Mouse (Mus musculus): ENCODE data around the gene 1110008P14Rik. TPM values are rescaled to one million over a fixed set of nuclear protein-coding genes. Genes with fewer than 3 reads are reported as not detected.

The 1110008P14Rik gene
- polyA plus RNA-seq, 1 experiment from 2014 or later, result 79.5 TPM

GRCm38 (mm10) chr2:32420066-32420608, 38.4 kb upstream of the 1110008P14Rik start:
- Histone ChIP-seq H3K36me3 (peaks cover 59% of the 10 kb centered on the region), H3K27ac (replicated peaks) (no peak overlapping the region), H3K4me1 (peaks cover 25% of the 10 kb centered on the region), H3K4me3 (no peak overlapping the region), H3K9ac (replicated peaks) (no peak overlapping the region), H3K9me3 (no peaks in the 10 kb centered on the region), H3K4me2 (replicated peaks) (no peak overlapping the region), H3K27me3 (no peaks in the 10 kb centered on the region)
- WGBS, result 93% methylated on average over 12 of the region's 12 CpGs
- no peak for ATAC-seq (replicated peaks)

GRCm38 (mm10) chr2:32419359-32419758, 37.6 kb upstream of the 1110008P14Rik start:
- Histone ChIP-seq H3K4me2 (replicated peaks) (no peak overlapping the region), H3K4me1 (peaks cover 19% of the 10 kb centered on the region), H3K27me3 (no peaks in the 10 kb centered on the region), H3K9me3 (no peaks in the 10 kb centered on the region), H3K4me3 (no peak overlapping the region), H3K36me3 (peaks cover 67% of the 10 kb centered on the region), H3K9ac (replicated peaks) (no peak overlapping the region), H3K27ac (replicated peaks) (no peak overlapping the region)
- no peak for ATAC-seq (replicated peaks)
- 90% methylated on average over 3 of the region's 3 CpGs for WGBS

- H3K4me2 ChIP-seq (replicated peaks), result no peak overlapping the region
- H3K9ac ChIP-seq (replicated peaks), result no peak overlapping the region
- ATAC-seq (replicated peaks), result no peak
- peaks cover 73% of the 10 kb centered on the region for H3K36me3 ChIP-seq
- no peaks in the 10 kb centered on the region for H3K27me3 ChIP-seq
- H3K4me1 ChIP-seq, result peaks cover 11% of the 10 kb centered on the region
- 89% methylated on average over 12 of the region's 12 CpGs for WGBS
- no peak overlapping the region for H3K27ac ChIP-seq (replicated peaks)
- H3K9me3 ChIP-seq, result no peaks in the 10 kb centered on the region
- no peak overlapping the region for H3K4me3 ChIP-seq
Observed at GRCm38 (mm10) chr2:32418430-32419151, 36.9 kb upstream of the 1110008P14Rik start.

- WGBS, result 92% methylated on average over 8 of the region's 8 CpGs
Observed at GRCm38 (mm10) chr2:32417486-32417885, 35.7 kb upstream of the 1110008P14Rik start.

GRCm38 (mm10) chr2:32416556-32416955, 34.8 kb upstream of the 1110008P14Rik start:
- Histone ChIP-seq H3K36me3 (peaks cover 73% of the 10 kb centered on the region), H3K4me3 (no peak overlapping the region)
- 96% methylated on average over 2 of the region's 2 CpGs for WGBS

More at GRCm38 (mm10) chr2:32417486-32417885, 35.7 kb upstream of the 1110008P14Rik start:
- Histone ChIP-seq H3K4me2 (replicated peaks) (no peak overlapping the region), H3K4me3 (no peak overlapping the region), H3K36me3 (peaks cover 73% of the 10 kb centered on the region), H3K27ac (replicated peaks) (no peak overlapping the region), H3K9ac (replicated peaks) (no peak overlapping the region), H3K4me1 (0 out of 2 replicates have a peak, but pooled peaks cover 2% of the 10 kb centered on the region), H3K27me3 (no peaks in the 10 kb centered on the region), H3K9me3 (no peaks in the 10 kb centered on the region)
- no peak for ATAC-seq (replicated peaks)

GRCm38 (mm10) chr2:32415801-32416200, 34.1 kb upstream of the 1110008P14Rik start:
- WGBS, result 93% methylated on average over 12 of the region's 12 CpGs
- no peak for ATAC-seq (replicated peaks)
- no peaks in the 10 kb centered on the region for H3K9me3 ChIP-seq
- no peak overlapping the region for H3K9ac ChIP-seq (replicated peaks)
- no peak overlapping the region for H3K27ac ChIP-seq (replicated peaks)
- H3K27me3 ChIP-seq, result no peaks in the 10 kb centered on the region
- H3K36me3 ChIP-seq, result peaks cover 71% of the 10 kb centered on the region
- H3K4me3 ChIP-seq, result no peak overlapping the region
- no peaks in the 10 kb centered on the region for H3K4me1 ChIP-seq
- no peak overlapping the region for H3K4me2 ChIP-seq (replicated peaks)

More at GRCm38 (mm10) chr2:32416556-32416955, 34.8 kb upstream of the 1110008P14Rik start:
- Histone ChIP-seq H3K27ac (replicated peaks) (no peak overlapping the region), H3K9me3 (no peaks in the 10 kb centered on the region), H3K9ac (replicated peaks) (no peak overlapping the region), H3K4me2 (replicated peaks) (no peak overlapping the region), H3K27me3 (no peaks in the 10 kb centered on the region), H3K4me1 (no peaks in the 10 kb centered on the region)
- ATAC-seq (replicated peaks), result no peak

GRCm38 (mm10) chr2:32413936-32414335, 32.2 kb upstream of the 1110008P14Rik start:
- Histone ChIP-seq H3K9me3 (no peaks in the 10 kb centered on the region), H3K9ac (replicated peaks) (no peak overlapping the region), H3K4me2 (replicated peaks) (no peak overlapping the region), H3K36me3 (peaks cover 52% of the 10 kb centered on the region), H3K27me3 (no peaks in the 10 kb centered on the region), H3K27ac (replicated peaks) (no peak overlapping the region), H3K4me1 (no peaks in the 10 kb centered on the region), H3K4me3 (no peak overlapping the region)
- no peak for ATAC-seq (replicated peaks)
- 73% methylated on average over 5 of the region's 5 CpGs for WGBS

- 93% methylated on average over 6 of the region's 6 CpGs for WGBS
- H3K4me2 ChIP-seq (replicated peaks), result no peak overlapping the region
Observed at GRCm38 (mm10) chr2:32412742-32413531, 31.2 kb upstream of the 1110008P14Rik start.

GRCm38 (mm10) chr2:32411407-32411806, 29.7 kb upstream of the 1110008P14Rik start:
- Histone ChIP-seq H3K4me3 (no peak overlapping the region), H3K4me1 (no peaks in the 10 kb centered on the region), H3K9ac (replicated peaks) (no peak overlapping the region), H3K27ac (replicated peaks) (no peak overlapping the region), H3K9me3 (no peaks in the 10 kb centered on the region), H3K27me3 (no peaks in the 10 kb centered on the region), H3K4me2 (replicated peaks) (no peak overlapping the region), H3K36me3 (peaks cover 27% of the 10 kb centered on the region)
- 89% methylated on average over 7 of the region's 7 CpGs for WGBS
- ATAC-seq (replicated peaks), result no peak

More at GRCm38 (mm10) chr2:32412742-32413531, 31.2 kb upstream of the 1110008P14Rik start:
- peaks cover 42% of the 10 kb centered on the region for H3K36me3 ChIP-seq
- H3K9ac ChIP-seq (replicated peaks), result no peak overlapping the region
- no peak overlapping the region for H3K27ac ChIP-seq (replicated peaks)
- H3K4me3 ChIP-seq, result no peak overlapping the region
- H3K9me3 ChIP-seq, result no peaks in the 10 kb centered on the region
- ATAC-seq (replicated peaks), result no peak
- H3K4me1 ChIP-seq, result no peaks in the 10 kb centered on the region
- no peaks in the 10 kb centered on the region for H3K27me3 ChIP-seq

- no peak overlapping the region for H3K4me3 ChIP-seq
- H3K27ac ChIP-seq (replicated peaks), result no peak overlapping the region
- WGBS, result 72% methylated on average over 25 of the region's 25 CpGs
- no peaks in the 10 kb centered on the region for H3K9me3 ChIP-seq
- no peaks in the 10 kb centered on the region for H3K27me3 ChIP-seq
- no peaks in the 10 kb centered on the region for H3K4me1 ChIP-seq
- H3K36me3 ChIP-seq, result no peaks in the 10 kb centered on the region; the same call in 1 of the 2 replicates
- ATAC-seq (replicated peaks), result no peak
- H3K4me2 ChIP-seq (replicated peaks), result no peak overlapping the region
- H3K9ac ChIP-seq (replicated peaks), result no peak overlapping the region
Observed at GRCm38 (mm10) chr2:32408429-32409424, 27.0 kb upstream of the 1110008P14Rik start.

- Histone ChIP-seq H3K4me1 (no peaks in the 10 kb centered on the region), H3K27me3 (no peaks in the 10 kb centered on the region), H3K9me3 (no peaks in the 10 kb centered on the region), H3K9ac (replicated peaks) (no peak overlapping the region), H3K36me3 (peaks cover 5% of the 10 kb centered on the region; the same call in 1 of the 2 replicates), H3K4me2 (replicated peaks) (no peak overlapping the region), H3K4me3 (no peak overlapping the region), H3K27ac (replicated peaks) (no peak overlapping the region)
- no peak for ATAC-seq (replicated peaks)
- WGBS, result 82% methylated on average over 7 of the region's 7 CpGs
Observed at GRCm38 (mm10) chr2:32407144-32407824, 25.5 kb upstream of the 1110008P14Rik start.
